Mouse (Mus musculus) intestine, embryonic 15.5 days (tissue): ENCODE data around the gene Sh3yl1. TPM values are rescaled to one million over a fixed set of nuclear protein-coding genes. Genes with fewer than 3 reads are reported as not detected.

Experiments
- ATAC-seq: fragments of 200-750 bp; cut with Nextera tagmentation; 2 replicates; pipeline ENCODE4 v1.8.0; 2017; ENCODE audit warnings: moderate TSS enrichment, moderate library complexity
- H3K27ac ChIP-seq: fragments of 300-500 bp; sonication (generic); 2 replicates; pipeline ENCODE4 v1.5.1; 2015; ENCODE audit warnings: mild to moderate bottlenecking, inconsistent platforms
- H3K27me3 ChIP-seq: fragments of 300-500 bp; sonication (generic); replicated peaks from 2 replicates; pipeline ENCODE4 v1.6.1; 2015; ENCODE audit warnings: inconsistent platforms
- H3K36me3 ChIP-seq: fragments of 300-500 bp; sonication (generic); 2 replicates; pipeline ENCODE4 v1.6.1; 2015; ENCODE audit warnings: inconsistent platforms
- H3K4me1 ChIP-seq: fragments of 300-500 bp; sonication (generic); replicated peaks from 2 replicates; pipeline ENCODE4 v1.6.1; 2015; ENCODE audit warnings: inconsistent platforms
- H3K4me2 ChIP-seq: fragments of 300-500 bp; sonication (generic); replicated peaks from 2 replicates; pipeline ENCODE4 v1.6.1; 2015; ENCODE audit warnings: mild to moderate bottlenecking, inconsistent platforms
- H3K4me3 ChIP-seq: fragments of 300-500 bp; sonication (generic); replicated peaks from 2 replicates; pipeline ENCODE4 v1.5.1; 2015; ENCODE audit warnings: inconsistent platforms
- H3K9ac ChIP-seq: fragments of 300-500 bp; sonication (generic); 2 replicates; pipeline ENCODE4 v1.6.1; 2015; ENCODE audit warnings: inconsistent platforms
- H3K9me3 ChIP-seq: fragments of 300-500 bp; sonication (generic); 2 replicates; pipeline ENCODE4 v1.6.1; 2016; ENCODE audit warnings: inconsistent platforms
- WGBS: fragments of 180-500 bp; shearing (Covaris S2); methylation state at CpG from one replicate; pipeline ENCODE4 v1.1.7; 2015; 5-methylcytosine and 5-hydroxymethylcytosine counted together
- polyA plus RNA-seq: library from polyadenylated mRNA; unstranded; fragments of >200 nt; fragmentation: Nextera tagmentation; extraction: Ambion mirVana; gene quantifications from 2 replicates; pipeline ENCODE4 v1.2.1, GENCODE M21; 2015

Sh3yl1 gene
- polyA plus RNA-seq, 1 experiment from 2014 or later: 25.3 TPM

DNA sequence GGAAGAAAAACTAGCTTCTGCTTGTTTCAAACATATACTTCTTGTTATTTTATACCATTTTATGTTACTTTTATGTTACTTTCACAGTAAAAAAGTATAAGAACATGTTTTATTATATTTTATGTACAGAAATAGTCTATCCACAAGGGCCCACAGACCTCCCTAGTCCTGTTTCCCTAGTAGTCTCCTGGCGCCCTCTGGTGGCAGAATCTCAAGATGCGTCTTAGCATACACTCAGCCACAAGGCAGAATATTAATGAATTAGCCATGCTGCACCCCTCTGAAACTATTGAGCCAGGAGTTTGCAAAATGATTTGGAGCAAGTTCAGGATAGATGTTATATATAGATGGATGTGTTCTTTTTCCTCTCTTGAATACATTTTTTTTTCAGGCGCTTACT is 93.5 kb downstream of the Sh3yl1 start:
- H3K4me3 ChIP-seq: no peak overlapping the region
- H3K4me2 ChIP-seq: no peak overlapping the region
- no peak overlapping the region for H3K9ac ChIP-seq
- no peak overlapping the region for H3K27ac ChIP-seq
- ATAC-seq: peak; percentile 71; the same call in 1 of the 2 replicates
- H3K36me3 ChIP-seq: no peaks in the 10 kb centered on the region
- WGBS: 21% methylated on average over 3 of the region's 3 CpGs
- no peaks in the 10 kb centered on the region for H3K4me1 ChIP-seq
- no peaks in the 10 kb centered on the region for H3K27me3 ChIP-seq
- no peaks in the 10 kb centered on the region for H3K9me3 ChIP-seq

DNA sequence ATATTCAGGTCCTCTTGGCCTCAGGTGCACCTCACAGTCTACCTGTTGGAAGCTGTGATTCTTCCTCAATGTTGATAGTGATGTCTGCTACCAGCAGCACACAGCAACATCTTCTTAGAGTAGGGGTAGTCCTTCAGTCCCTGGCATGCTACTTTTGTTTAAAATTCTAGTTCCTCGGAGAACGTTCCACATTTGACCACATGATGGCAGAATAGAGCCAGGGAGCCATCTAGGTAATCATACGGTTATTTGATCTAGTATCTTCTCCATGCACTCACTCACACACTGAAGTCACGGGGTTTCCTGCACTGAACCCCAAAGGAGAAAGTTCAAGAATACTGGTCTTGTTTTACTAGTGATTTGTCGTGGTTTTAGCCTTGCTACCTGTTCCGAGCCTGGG is 96.7 kb downstream of the Sh3yl1 start:
- Histone ChIP-seq H3K27ac (no peak overlapping the region), H3K36me3 (no peaks in the 10 kb centered on the region), H3K4me3 (no peak overlapping the region), H3K9ac (no peak overlapping the region), H3K9me3 (no peaks in the 10 kb centered on the region), H3K27me3 (no peaks in the 10 kb centered on the region), H3K4me1 (no peaks in the 10 kb centered on the region), H3K4me2 (no peak overlapping the region)
- no peak; the same call in 1 of the 2 replicates for ATAC-seq
- 19% methylated on average over 6 of the region's 6 CpGs for WGBS

Other genes with a start within 250 kb of the Sh3yl1 start
- 0.87 and 1.2 TPM in 2 replicates for gene Alkal2, start 27.3 kb upstream of the Sh3yl1 start, polyA plus RNA-seq
- gene Acp1, start 79 bp upstream of the Sh3yl1 start, polyA plus RNA-seq: 178 and 179 TPM in 2 replicates
- 8.8 and 9.0 TPM in 2 replicates for gene Fam110c, start 162.2 kb downstream of the Sh3yl1 start, polyA plus RNA-seq